Mouse (Mus musculus) urinary bladder, adult 2 months (tissue): ENCODE measurements around the gene Nup107. TPM values are rescaled to one million over a fixed set of nuclear protein-coding genes. Genes with fewer than 3 reads are reported as not detected.

Experiments used
- DNase-seq: peaks from one replicate; pipeline ENCODE4 v3.0.0; 2022; ENCODE audit warnings: low spot score
- polyA plus RNA-seq: library from polyadenylated mRNA; depleted of rRNA; stranded (reverse); fragments of >200 nt; gene quantifications from 2 replicates; pipeline ENCODE4 v1.2.3, GENCODE M21; 2012; rRNA removed

Nup107 gene
- 14.1 and 17.5 TPM in 2 replicates for polyA plus RNA-seq

DNA sequence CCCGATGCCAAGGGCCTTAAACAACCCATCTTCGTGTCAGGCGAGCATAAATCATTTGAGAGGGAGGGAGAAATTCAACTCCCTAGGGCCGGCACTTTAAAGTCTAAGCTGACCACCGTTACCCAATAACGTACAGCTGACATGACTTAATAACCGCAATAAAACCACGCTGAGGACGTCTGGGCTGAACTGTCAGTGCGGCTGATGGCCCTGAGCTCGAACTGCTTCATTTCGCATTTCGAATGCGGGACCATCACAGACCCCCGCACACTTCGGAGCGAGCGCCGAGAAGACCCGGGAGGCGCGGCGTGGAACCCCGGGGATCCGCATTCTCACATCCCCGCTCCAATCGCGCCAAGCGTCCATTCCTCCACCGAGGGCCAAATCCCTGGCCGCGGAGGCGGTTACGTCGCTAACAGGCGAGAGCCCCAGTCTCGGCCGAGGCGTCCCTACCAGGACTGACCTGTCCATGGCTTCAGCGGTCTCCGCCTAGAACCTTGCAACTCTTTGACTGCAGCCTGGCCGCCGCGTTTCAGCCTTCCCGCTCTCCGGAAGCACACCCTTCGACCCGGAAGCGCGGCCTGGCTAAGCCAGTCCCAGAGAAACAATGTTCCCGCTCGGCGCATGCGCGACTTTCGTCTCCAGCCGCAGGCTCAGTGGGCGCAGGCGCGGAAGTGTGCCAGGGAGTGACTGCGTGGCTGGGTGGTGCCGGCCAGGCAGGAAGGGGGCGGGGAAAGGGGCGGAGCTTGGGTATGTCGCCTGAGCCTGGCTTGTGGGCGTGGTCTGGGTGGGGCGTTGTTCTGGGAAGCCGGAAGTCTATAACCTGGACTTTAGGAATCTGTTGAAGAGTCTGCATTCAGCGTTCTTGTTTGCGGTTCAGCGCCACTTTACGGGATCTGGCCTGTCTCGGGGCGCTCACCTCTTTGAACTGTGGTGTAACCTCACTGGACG lies at the start of gene Nup107:
Gene Nup107 (minus strand): TSS at position 565 of the 951 bp plus-strand sequence.
- DNase-seq = peak; percentile 100

DNA sequence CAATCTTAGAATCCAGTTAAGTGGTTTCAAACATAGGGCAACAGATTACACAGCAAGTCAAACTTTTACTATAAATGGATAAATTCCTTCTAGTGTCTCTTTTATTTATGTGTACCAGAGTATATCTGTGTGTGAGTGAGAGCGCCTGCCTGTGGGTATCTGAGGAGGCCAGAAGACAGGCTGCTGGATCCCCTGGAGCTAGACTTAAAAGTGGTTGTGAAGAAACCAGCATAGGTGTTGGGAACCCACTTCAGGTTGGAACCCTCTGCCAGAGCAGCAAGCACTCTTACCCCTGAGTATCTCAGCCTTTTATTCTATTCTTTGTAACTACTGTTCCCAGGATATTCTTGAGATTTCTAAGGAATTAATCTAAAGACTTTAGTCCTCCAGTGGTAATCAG lies 49.3 kb upstream of the Nup107 start:
- DNase-seq = no peak

DNA sequence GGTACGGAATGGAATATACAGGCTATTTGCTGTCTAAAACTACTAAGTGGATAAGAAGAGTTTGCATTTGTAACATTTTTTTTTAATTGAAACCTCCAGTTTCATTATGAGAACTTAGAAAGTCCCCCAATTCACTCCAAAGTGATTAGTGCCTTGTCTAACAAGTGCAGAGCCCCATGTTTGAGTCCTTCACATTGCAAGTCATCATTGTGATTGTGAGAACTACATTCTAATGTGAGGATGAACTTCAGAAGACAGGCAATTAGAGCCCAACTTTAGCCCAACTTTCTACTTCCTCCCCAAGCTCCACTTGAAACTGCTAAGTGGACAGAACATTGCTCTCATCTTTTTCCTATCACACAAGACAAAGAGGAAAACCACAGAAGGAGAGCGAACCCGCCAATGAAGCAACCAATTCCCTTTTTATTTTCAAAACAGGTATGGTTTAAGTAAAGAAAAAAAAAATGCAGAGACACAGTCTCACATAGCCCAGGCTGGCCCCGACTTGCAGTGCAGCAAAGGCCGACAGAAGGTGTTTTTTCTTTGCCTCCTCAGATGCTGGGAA lies 48.0 kb upstream of the Nup107 start:
- no peak for DNase-seq

DNA sequence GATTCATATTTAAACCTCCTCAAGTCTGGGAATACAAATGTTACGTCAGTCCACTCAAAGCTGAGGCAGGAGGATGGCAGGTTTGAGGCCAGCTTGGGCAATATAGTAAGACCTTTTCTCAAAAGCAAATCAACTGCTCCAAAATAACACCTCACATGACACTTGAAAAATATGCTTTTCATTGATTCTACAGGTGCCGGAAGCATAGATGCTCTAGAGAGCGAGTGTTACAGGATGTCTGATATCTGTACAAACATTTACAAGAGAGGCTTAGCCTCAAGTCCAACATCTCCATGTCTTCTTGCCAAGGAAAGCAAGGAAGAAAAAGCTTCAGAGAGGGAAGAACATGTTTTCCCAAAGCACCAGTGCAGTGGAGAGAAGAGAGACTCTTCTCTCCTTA lies 47.2 kb upstream of the Nup107 start:
- no peak for DNase-seq

DNA sequence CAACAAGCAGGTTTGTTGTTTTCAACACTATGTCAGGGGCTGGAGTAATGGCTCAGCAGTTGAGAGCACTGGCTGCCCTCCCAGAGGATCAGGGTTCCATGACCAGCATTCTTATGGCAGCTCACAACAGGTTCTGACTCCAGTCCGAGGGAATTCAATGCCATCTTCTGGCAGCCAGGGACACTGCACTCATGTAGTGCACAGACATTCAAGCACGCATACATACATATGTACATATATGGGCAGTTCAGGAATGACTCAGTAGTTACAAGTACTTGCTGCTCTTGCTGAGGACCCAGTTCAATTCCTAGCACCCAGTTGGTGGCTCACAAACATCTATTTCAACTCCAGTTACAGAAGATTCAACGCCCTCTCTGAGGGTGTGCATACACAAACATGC lies 46.4 kb upstream of the Nup107 start:
- no peak for DNase-seq

DNA sequence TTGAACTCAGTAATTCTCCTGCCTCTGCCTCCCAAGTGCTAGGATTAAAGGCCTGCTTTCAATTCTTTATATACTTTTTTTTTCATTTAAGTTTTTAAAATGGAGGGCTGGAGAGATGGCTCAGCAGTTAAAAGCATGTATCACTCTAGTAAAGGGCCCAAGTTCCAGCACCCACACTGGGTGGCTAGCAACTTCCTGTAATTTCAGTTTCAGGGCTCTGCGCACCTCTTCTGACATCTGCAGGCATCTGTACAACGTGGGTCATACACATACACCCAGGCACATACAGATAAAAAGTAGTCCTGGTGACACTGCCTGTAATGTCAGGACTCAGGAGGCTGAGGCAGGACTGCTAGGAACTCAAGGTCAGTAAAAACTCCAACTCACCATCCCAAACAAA lies 43.8 kb upstream of the Nup107 start:
- no peak for DNase-seq

DNA sequence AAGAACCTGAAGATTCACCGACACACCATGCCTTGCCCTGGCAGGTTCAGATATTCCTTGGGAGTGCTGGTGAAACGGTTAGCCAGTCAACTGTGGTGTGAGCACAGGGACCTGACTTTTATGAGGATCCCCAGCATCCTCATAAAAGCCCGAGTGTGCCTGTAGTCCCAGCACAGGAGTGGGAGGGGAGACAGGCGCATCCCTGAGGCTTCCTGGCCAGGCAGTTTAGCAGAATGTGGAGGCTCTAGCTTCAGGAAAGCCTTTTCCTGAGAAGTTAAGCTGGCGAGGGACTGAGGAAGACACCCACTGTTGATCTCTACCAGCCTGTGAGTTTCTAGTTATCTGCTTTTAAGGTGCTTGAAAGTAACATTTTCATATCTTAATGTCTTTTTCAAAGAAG lies 42.9 kb upstream of the Nup107 start:
- DNase-seq = no peak

DNA sequence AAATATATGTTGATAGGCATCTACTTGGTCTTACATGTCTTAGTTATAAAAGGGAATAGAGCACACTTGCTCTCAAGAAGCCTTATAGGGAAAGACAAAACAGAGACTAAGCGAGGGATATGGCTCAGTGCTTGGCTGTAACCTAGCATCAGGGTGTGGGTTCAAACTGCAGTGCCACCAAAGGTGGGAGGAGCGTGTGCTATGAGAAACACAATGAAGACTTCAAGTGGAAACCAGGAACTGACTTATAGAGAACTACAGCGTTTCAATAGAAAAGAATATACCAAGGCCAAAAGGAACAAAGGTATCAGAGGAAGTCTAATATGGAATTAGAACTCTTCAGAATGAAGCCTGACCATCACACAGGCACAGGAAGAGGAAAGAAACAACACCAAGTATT lies 38.3 kb upstream of the Nup107 start:
- DNase-seq = no peak

DNA sequence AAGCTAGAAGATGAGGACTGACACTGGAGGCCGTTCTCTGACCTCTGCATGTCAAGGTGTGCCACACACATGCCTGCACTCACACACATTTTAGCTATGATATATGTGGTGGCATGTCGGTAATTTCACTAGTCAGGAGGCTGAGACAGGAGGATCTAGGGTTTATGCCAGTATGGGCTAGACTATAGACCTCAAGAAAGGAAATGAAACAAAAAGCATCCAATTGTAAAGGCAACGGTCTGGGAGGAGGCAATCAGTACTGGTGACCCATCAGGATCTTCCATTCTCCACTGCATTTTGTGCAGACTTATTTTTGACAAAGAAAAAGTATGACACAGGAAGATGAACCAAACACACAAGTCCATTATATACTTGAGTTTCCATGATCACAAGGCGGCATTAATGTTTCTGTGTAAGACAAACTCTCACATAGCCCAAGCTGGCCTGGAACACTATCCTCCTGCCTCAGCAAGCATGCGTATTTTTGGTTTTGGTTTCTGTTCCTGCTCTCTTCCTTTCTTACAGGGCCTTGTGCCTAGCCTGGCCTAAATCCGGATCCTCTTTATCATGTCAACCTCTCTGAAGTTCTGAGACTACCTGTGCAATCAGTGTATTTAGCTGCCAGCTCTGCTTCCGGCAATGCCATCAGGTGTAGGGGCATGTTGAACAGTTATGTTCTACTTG lies 37.1 kb upstream of the Nup107 start:
- DNase-seq = no peak

DNA sequence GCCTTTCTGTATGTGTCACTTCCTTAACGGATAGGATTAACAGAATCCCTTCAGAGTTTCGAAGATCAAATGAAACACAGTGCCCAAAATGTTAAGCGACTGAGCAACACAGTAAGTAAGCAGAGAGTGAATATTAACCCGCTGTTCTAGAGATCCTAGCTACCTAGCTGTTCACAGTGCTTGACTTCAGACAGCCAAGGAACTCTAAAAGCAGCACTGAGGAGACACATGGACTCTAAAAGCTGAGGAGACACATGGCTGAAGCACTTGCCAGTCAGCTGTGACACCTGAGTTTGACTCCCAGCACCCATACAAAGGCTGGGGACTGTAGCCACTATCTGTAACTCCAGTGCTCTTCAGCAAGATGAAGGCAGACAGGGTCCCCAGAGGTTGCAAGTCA lies 36.5 kb upstream of the Nup107 start:
- no peak for DNase-seq

DNA sequence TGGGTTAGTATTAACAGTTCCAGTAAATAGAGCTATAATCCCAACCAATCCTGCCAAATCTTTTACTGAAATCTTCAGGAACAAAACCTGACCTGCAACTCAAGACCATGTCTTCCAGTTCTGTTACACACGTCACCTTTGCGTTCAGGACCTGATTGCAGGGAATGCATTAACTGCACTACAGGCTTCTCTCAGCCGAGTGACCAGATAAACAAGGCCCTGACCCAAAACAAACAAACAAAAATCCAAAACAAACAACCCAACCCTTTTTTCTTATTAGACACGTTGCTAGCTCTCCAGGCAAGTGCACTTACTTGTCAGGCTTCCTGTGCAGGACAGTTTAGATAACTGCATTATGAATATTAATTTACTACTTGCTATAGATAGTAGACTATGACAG lies 36.0 kb upstream of the Nup107 start:
- no peak for DNase-seq

DNA sequence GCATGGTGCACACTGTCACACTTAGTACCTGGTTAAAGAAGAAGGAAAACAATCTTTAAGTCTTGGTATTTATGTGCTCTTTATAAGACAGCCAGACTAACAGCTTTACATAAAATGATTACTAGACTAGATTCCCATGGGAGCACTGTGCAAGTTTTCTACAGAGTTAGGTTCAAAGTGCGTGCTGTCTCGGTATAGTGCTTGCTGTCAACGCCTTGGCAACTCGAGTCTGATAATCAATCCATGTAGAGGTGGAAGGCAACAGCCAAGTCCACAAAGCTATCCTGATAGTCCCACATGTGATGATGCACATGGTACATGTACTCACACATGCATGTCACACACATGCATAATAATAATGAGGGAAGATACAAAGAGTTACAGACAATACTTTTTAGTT lies 32.1 kb upstream of the Nup107 start:
- no peak for DNase-seq

DNA sequence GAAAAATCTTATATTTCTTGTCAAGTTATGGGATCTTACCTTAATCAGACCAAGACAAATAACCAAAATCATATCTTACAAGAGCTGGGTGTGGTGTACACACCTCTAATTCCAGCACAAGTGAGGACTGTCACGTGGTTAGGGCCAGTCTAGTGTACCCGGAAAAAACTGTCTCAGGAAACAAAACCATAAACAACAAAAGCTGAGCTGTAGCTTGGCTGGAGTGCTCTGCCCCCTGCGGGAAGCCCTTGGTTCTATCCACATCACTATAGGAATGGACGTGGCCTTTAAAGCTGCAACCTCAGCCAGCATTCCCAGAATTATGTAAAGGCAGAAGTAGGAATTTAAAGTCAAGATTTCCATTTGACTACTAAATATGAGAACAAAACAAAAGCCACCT lies 31.6 kb upstream of the Nup107 start:
- DNase-seq = no peak

DNA sequence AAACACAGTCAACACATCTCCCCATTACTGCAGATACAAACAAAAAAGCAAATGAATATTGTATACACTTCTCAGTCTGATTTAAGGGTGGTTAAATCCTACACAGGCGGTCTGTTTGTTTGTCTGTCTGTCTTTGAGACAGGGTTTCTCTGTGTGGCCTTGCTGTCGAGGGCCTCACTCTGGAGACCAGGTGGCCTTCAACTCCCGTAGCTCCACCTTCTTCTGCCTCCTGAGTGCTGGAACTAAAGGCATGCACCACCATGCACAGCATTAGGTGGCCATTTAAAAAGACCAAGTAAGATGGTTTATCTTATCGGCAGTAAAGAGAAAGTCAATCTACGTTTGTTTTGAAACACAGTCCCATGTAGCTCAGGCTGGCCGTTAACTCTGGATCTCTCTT lies 30.8 kb upstream of the Nup107 start:
- no peak for DNase-seq

DNA sequence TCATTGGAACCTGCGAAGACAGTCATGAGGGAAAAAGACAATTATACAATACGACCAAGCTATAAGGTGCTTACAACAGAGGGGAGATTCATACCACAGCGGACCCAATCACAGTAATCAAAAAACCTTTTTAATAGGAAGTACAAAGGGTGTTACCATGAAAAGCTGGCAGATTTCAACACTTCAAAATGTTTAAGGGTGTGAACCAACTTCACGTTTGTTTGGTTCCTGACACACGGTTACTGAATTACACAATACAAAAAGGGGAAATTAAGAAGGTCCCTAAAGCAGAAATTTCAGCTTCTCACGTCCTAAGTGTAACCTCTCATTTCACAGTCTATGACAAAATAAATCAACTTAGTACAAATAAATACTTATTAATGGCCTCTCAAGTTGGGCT lies 26.1 kb upstream of the Nup107 start:
- no peak for DNase-seq

DNA sequence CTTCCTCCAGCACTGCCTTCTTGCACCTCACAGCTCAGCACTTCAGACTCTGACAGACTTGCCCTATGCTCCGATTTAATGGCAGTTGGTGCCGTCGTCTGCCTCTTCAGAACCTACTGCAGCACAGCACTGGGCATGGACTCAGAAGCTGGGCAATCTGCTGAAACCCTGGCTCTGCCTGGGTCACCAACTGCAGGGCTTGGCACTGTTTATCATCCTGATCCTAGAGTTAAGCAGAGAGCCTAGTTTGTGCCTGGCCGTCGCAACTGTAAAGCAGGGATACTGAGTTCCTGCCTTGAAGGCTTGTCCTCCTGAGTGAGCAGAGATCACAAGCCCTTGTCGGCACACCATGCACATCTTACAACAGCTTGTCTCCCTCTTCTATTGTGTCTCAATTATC lies 24.2 kb upstream of the Nup107 start:
- no peak for DNase-seq

DNA sequence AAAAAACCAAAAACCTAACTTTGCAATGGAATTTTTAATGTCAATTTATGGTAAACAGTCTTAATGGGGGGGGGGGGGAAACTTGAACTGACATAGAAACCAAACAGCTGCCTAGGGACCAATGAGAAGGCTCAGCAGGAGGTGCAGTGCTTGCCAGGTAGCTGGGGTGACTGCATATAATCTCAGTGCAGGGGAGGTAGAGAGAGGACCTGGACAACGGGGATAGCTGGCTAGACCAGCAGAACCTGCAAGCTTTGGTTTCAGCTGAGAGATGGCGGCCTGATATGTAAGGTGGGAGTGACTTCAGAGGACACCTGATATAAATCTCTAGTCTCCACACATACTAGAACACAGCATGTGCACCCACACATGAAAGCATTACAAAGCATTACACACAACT lies 20.0 kb upstream of the Nup107 start:
- DNase-seq = no peak

DNA sequence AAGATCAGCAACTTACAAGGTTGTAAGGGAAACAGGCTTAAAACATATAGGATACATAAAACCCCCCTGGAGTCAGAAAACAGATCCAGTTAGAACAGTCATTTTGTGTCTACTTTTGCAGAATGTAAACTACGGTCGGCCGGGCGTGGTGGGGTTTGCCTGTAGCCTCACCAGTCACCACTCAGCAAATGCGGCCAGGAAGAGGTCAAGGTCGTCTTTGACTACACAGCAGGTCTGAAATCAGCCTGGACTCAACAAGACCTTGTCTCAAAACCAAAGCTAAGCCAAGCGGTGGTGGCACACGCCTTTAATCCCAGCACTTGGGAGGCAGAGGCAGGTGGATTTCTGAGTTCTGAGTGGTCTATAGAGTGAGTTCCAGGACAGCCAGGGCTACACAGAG lies 19.1 kb upstream of the Nup107 start:
- DNase-seq = no peak

DNA sequence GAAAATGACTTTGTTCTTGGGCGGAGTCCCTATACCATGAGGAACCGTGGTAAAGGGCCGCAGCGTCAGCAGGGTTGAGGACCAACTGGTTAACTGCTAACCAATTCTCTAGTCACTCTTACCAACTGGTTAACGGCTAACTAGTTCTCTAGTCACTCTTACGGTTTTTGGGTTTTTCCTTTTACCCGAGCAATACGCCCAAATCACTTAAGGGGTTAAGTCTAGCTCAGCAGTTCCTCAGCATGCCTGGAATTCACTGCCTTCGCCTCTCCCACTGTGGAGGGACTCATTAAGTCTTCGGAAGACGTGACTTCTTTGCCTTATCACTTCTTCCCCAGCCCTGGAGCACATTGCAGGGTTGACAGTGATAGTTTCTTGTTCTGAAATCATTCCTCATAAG lies 18.0 kb upstream of the Nup107 start:
- DNase-seq = no peak

DNA sequence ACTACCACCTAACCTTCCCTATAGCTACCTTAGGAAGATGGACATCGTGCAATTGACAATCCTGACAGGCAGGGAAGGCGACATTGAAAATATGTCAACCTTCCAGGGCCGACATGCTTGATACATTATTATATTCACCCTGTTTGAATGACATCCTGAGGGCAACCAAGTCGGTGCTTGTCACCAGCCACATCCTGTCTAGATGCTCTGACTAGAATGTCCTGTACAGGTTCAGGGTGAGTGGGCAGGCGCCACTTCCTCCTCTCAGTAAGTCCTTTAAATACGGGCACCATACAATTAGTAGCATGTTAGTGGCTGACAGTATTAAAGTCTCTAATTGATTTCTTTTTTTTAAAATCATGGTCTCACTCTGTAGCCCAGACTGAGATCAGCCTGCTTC lies 15.6 kb upstream of the Nup107 start:
- DNase-seq = no peak

DNA sequence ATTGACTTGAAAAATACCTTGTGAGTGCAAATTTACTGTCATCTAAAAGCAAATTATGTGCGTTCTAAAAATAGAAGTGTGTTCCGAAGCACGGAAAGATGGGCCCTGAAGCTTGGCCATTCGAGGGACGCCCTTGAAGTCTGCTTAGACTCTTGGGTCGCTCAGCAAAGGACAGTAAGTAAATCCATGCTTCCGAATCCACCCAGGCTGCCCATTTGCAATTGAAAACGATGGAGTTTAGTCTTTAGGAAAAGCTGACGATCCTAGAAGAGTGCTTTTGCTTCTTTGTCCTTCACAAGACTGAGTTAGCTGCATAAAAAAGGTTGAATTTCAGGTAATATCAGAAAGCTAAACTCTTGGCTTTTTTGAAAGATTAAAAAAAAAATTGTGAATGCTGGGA lies 13.4 kb upstream of the Nup107 start:
- DNase-seq = no peak

DNA sequence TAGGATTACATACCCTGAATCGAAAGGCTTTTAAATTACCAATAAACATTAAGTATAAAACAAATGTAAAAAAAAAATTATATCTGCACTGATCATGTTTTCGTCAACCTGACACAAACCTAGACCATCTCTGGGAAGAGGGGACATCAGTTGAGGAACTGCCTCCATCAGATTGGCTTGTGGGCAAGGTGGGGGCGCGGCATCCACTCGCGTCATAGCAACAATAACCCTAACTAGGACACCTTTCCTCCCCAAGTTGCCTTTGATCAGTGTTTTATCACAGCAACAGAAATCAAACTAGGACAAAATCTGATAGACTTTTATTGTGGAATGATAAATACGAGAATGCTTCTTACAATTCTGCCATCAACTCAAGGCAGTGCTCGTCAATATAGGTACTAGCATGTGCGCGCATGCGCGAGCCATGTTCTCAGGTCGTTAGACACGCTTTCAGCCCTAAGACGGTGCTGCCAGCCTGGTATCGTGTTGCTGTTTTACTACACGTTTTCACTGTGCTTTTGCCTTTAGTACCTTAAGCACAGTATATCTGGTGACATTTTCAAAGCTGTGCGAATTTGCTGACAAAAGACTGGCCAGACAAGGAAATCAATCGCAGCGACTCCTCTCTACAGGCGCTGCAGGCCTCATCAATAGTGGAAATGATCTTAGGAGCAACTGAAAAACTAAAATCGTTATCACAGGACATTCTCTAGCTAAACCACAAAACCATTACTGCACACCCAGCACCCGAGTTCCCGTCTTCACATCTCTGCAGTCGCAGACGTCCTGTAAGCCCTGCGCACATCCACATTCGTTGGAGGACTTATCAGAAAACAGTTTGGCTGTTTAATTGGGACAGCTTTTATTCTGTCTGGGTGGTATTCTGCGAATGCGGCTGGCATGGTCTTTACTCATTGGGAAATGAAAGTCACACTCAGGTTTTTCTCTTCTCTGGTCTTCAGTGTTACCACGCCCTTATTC lies 11.7 kb upstream of the Nup107 start:
- DNase-seq = no peak
